Mouse (Mus musculus) frontal cortex, postnatal 10 days (tissue): ENCODE measurements around the gene Mfap2.

ENCODE experiments used
- DNase-seq, 2 experiments: peaks; one replicate each; pipeline ENCODE4 v3.0.0; 2022; ENCODE audit warnings: low spot score in 2 of 2, mixed read lengths in 1 of 2

Gene Mfap2

DNA sequence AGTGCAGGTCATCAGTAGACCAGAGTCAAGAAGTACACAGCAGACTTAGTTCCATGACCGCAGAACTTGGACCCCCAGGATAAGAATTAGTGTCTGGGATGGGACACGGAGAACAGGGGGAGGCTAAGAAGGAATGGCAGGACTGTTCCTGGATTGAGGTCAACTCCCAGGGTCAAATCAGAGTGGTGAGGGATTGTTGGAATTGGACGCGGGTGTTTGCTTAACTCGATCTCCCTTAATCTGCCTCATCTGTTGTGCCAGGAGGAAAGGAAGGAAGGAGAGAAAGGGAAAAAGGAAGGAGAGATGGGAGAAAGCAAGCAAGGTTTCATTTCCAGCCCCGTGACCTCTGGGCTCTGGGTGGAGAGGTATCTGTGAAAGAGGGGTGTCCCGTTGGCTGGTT is at the start of gene Mfap2:
TSS of gene Mfap2 (plus strand) at position 301 of the 400 bp plus-strand sequence.
- DNase-seq, result no peak

GRCm38 (mm10) chr4:140960781-140961466 is 49.3 kb upstream of the Mfap2 start, which contains the start of gene Sdhb:
Gene Sdhb (plus strand): TSS chr4:140961203.
- DNase-seq, result peak; percentile 95

GRCm38 (mm10) chr4:140961467-140962206 is 48.6 kb upstream of the Mfap2 start:
- DNase-seq, result no peak

- no peak for DNase-seq
Observed at GRCm38 (mm10) chr4:140962207-140962909, 47.9 kb upstream of the Mfap2 start.

- DNase-seq, result peak in 1 of 2 experiments; percentile 26
Observed at GRCm38 (mm10) chr4:140962950-140963349, 47.3 kb upstream of the Mfap2 start.

GRCm38 (mm10) chr4:140963941-140964597 is 46.1 kb upstream of the Mfap2 start:
- no peak for DNase-seq

GRCm38 (mm10) chr4:140964620-140965019 is 45.6 kb upstream of the Mfap2 start:
- DNase-seq, result peak in 1 of 2 experiments; percentile 64

- DNase-seq, result no peak
Observed at GRCm38 (mm10) chr4:140967386-140968159, 42.6 kb upstream of the Mfap2 start.

- no peak for DNase-seq
Observed at GRCm38 (mm10) chr4:140971691-140972090, 38.5 kb upstream of the Mfap2 start.

- no peak for DNase-seq
Observed at GRCm38 (mm10) chr4:140974408-140974807, 35.8 kb upstream of the Mfap2 start.

GRCm38 (mm10) chr4:140975356-140975755 is 34.9 kb upstream of the Mfap2 start:
- DNase-seq, result no peak

- DNase-seq, result no peak
Observed at GRCm38 (mm10) chr4:140977278-140977677, 32.9 kb upstream of the Mfap2 start.

DNA sequence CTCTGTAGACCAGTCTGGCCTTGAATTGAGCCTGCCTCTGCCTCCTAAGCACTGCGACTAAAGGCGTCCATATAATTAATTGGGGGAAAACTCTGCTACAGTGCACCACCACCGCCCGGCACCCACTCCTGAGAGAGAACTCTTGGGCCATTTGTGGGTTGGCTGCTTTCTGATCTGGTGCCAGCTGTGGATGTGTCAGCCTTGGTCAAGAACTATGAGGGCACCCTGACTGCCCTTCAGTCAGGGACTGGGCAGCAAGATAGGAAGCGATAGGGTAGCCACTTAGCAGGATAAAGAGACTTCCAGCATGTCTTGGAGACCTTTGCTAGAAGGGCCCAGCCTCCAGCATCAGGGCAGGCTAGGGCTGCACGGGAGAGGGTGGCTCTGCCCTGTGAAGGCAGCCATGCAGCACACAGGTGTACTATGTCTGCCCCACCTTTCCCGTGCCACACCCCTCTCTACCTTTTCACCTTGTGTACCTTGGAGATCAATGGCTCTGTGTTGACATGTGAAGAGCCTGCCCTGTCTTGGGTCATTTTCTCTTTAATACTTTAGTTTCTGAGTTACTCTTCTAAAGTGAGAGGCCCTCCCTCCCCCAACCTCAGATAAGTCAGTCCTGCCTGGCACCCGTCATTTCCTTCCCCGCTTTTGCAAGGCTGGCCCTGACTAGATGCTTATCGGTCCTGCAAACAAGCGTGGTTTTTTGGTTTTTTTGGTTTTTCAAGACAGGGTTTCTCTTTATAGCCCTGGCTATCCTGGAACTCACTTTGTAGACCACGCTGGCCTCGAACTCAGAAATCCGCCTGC is 32.1 kb upstream of the Mfap2 start:
- DNase-seq, result no peak

DNA sequence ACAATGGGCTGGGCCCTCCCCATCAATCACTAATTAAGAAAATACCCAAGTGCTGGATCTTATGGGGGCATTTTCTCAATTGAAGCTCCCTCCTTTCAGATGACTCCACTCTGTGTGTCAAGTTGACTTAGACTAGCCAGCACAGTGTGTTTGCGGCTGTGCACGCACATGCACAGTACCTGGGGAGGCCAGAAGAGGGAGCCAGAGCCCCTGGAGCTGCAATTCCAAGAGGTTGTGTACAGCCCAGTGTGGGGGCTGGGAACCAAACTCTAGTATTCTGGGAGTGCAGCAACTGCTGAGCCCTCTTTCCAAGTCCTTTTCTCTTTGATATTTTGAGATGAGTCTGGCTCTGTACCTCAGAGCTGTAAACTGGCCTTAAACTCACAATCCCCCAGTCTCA is 28.6 kb upstream of the Mfap2 start:
- no peak for DNase-seq

DNA sequence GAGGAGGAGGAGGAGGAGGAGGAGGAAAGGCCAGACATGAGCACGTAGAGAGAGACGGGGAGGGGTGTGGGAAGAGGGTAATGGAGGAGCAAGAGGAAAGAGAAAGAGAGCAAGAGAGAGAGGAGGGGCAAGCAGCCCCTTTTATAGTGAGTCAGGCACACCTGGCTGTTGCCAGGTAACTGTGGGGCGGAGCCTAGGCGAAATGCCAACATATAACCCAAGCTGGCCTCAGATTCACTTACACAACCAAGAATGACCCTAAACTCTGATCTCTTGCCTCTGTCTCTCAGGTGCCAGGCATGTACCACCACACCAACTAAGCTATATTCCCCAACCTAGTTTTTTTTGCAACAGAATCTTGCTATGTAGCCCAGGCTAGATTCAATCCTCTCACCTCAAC is 27.4 kb upstream of the Mfap2 start:
- DNase-seq, result no peak

DNA sequence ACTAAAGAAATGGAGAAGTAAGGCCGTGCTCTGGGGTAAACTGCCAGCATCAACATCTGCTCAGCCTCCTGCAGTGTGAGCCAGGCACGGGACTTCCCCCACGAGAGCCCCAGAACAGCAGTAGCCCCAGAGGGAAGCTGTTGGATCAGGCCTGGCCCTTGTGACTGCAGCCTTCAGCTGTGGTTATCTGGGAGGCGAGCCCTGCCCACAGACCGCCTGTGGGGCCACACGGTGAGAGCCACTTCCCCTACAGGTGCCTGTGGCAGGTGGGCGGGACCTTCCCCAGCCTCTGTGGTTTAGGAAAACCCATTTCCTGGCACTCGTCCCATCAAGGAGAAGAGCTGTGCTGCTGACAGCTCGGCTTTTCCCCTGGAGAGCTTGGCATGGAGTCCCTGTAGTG is 26.8 kb upstream of the Mfap2 start:
- DNase-seq, result peak in 1 of 2 experiments; percentile 65

GRCm38 (mm10) chr4:140984544-140984943 is 25.7 kb upstream of the Mfap2 start:
- no peak for DNase-seq

DNA sequence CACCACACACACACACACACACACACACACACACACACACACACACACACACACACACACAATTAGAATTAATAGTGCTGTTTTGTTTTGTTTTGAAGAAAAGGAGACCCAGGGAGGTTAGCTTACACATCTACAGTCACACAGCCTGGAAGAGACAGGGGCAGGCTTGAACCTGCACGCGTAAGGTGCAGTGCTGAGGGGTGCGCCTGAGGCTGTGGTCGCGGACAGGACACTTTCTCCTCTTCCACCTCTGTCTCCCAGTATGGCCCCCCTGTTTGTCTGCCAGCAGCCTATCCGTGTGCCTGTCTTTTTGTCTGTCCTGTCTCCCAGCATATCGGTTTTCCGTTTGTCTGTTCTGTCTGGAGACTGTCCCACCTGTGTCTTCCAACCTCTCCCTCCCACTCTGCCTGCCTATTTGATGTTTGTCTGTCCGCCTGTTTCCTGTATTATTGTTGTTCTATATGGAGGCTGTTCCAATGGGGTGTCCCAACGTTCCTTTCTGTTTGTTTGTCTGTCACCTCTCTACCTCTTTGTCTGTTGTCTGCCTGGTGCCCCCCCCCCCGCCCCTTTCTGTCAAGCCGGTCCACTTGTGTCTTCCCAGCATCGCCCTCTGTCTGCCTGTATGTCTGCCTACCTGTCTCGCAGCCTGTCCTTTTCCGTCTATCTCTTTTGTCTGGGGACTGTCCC is 24.1 kb upstream of the Mfap2 start:
- DNase-seq, result no peak

GRCm38 (mm10) chr4:140986711-140987395 is 23.4 kb upstream of the Mfap2 start, which contains the start of gene Atp13a2:
Gene Atp13a2 (plus strand): TSS chr4:140986873.
- peak; percentile 84 to 91 for DNase-seq
